Mouse (Mus musculus): ENCODE results near the gene Dusp22. TPM values are rescaled to one million over a fixed set of nuclear protein-coding genes. Genes with fewer than 3 reads are reported as not detected.

Gene Dusp22
- polyA plus RNA-seq, 1 experiment: 25.2 TPM

DNA sequence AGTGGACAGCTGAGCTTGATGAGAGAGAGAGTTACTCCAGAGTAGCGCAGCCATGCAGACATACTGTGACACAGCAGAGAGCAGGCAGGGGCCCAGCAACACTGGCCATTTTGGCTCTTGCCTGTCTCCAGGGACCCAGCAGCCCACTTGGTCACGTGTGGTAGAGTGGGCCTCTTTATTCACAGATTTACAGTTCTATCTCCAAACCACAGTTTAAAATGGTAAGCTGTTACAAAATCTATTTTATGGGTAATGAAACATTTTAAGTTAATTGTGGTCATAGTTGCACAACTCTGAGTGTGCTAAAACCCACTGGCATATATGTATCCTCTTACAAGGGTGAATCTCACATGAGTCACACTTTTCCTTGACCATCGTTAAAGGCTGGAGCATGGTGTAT lies 9.5 kb downstream of the Dusp22 start:
- H3K4me1 ChIP-seq (ENCODE audit: control insufficient read depth, insufficient read depth, low read length): peaks cover 11% of the 10 kb centered on the region; the same call in 1 of the 2 replicates
- no peak overlapping the region for H3K27ac ChIP-seq (ENCODE audit: insufficient read depth, low read depth, low read length)
- 93% methylated on average over 3 of the region's 3 CpGs for WGBS
- no peaks in the 10 kb centered on the region for H3K27me3 ChIP-seq (replicated peaks; ENCODE audit: control insufficient read depth, insufficient read depth, low read length)
- H3K4me3 ChIP-seq (ENCODE audit: insufficient read depth, low read depth, low read length): no peak overlapping the region
- TF ChIP-seq POLR2A (IDR thresholded peaks at IDR 0.05; ENCODE audit: low read depth, low read length) (no peak), CTCF (conservative IDR thresholded peaks at IDR 0.05; ENCODE audit: insufficient read depth, insufficient read length, low read depth, low read length) (no peak)
- DNase-seq: no peak
- H3K36me3 ChIP-seq (ENCODE audit: control insufficient read depth, insufficient read depth, low read length): no peaks in the 10 kb centered on the region

DNA sequence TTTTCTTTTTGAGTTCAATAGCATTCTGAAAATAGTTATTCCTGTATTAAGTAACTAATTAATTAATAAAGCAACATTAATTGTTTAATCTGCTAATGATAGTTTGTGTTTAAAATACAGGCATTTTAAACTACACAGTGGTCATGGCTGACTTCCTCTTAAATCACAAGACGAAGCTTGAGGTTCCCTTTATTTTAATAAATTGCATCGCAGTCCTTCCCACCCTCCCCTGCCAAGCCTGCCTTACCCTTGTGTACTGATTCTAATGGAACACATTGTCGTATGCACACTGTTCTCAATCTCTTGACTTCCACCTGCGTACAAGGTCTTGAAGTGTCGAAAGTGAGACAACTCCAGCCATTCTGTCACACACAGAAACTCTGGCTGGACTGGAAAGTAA lies 14.1 kb downstream of the Dusp22 start:
- TF ChIP-seq CTCF (conservative IDR thresholded peaks at IDR 0.05; ENCODE audit: insufficient read depth, insufficient read length, low read depth, low read length): no peak
- no peak for TF ChIP-seq POLR2A (IDR thresholded peaks at IDR 0.05; ENCODE audit: low read depth, low read length)
- Histone ChIP-seq H3K27me3 (replicated peaks; ENCODE audit: control insufficient read depth, insufficient read depth, low read length) (no peaks in the 10 kb centered on the region), H3K36me3 (ENCODE audit: control insufficient read depth, insufficient read depth, low read length) (no peaks in the 10 kb centered on the region; the same call in 1 of the 2 replicates), H3K4me3 (ENCODE audit: insufficient read depth, low read depth, low read length) (no peak overlapping the region), H3K4me1 (ENCODE audit: control insufficient read depth, insufficient read depth, low read length) (no peaks in the 10 kb centered on the region), H3K27ac (ENCODE audit: insufficient read depth, low read depth, low read length) (no peak overlapping the region)
- WGBS: 86% methylated on average over 5 of the region's 5 CpGs
- DNase-seq: no peak

DNA sequence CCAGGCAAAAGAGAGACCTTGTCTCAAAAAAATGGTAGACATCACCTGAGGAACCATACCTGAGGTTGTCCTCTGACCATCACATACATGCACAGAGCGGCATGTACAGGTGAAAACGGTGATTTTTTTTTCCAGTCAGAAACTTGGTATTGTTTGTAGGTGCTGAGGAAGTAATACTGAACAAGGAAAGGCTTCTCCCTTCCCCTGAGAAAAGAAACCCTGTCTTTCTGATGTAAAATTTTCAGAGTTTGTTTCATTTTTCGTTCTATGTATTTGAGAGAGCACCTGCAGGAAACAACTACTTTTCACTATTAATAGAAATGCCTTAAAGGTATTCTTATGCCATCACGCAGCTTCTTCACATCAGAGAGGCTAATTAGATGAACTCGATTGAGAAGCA lies 19.0 kb downstream of the Dusp22 start:
- TF ChIP-seq POLR2A (IDR thresholded peaks at IDR 0.05; ENCODE audit: low read depth, low read length) (no peak), CTCF (conservative IDR thresholded peaks at IDR 0.05; ENCODE audit: insufficient read depth, insufficient read length, low read depth, low read length) (no peak)
- no peak for DNase-seq
- 90% methylated on average over 5 of the region's 5 CpGs for WGBS
- H3K4me3 ChIP-seq (ENCODE audit: insufficient read depth, low read depth, low read length): no peak overlapping the region
- H3K4me1 ChIP-seq (ENCODE audit: control insufficient read depth, insufficient read depth, low read length): no peaks in the 10 kb centered on the region
- H3K27me3 ChIP-seq (replicated peaks; ENCODE audit: control insufficient read depth, insufficient read depth, low read length): no peaks in the 10 kb centered on the region
- H3K27ac ChIP-seq (ENCODE audit: insufficient read depth, low read depth, low read length): no peak overlapping the region
- no peaks in the 10 kb centered on the region; the same call in 1 of the 2 replicates for H3K36me3 ChIP-seq (ENCODE audit: control insufficient read depth, insufficient read depth, low read length)

DNA sequence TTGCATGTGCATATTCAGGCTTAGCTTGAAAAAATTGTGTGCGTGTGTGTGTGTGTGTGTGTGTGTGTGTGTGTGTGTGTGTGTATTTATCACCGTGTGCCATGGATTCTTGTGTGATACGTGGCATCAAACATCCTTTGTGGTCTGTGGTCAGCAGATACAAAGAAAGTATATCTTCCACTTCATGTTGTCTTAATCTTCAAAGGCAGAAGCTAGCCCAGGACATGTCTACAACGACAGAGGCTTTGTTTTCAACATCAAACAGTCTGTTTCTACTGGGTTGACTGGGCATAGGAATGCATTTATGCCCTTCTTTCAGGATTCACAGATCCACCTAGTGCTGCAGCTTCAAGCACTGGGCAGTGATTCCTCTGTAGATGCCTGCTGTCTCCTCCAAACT lies 22.1 kb downstream of the Dusp22 start:
- DNase-seq: no peak
- no peaks in the 10 kb centered on the region for H3K27me3 ChIP-seq (replicated peaks; ENCODE audit: control insufficient read depth, insufficient read depth, low read length)
- H3K36me3 ChIP-seq (ENCODE audit: control insufficient read depth, insufficient read depth, low read length): no peaks in the 10 kb centered on the region
- 70% methylated on average over 4 of the region's 4 CpGs for WGBS
- no peaks in the 10 kb centered on the region for H3K4me1 ChIP-seq (ENCODE audit: control insufficient read depth, insufficient read depth, low read length)
- no peak overlapping the region for H3K4me3 ChIP-seq (ENCODE audit: insufficient read depth, low read depth, low read length)
- no peak overlapping the region for H3K27ac ChIP-seq (ENCODE audit: insufficient read depth, low read depth, low read length)
- TF ChIP-seq CTCF (conservative IDR thresholded peaks at IDR 0.05; ENCODE audit: insufficient read depth, insufficient read length, low read depth, low read length): no peak
- TF ChIP-seq POLR2A (IDR thresholded peaks at IDR 0.05; ENCODE audit: low read depth, low read length): no peak

DNA sequence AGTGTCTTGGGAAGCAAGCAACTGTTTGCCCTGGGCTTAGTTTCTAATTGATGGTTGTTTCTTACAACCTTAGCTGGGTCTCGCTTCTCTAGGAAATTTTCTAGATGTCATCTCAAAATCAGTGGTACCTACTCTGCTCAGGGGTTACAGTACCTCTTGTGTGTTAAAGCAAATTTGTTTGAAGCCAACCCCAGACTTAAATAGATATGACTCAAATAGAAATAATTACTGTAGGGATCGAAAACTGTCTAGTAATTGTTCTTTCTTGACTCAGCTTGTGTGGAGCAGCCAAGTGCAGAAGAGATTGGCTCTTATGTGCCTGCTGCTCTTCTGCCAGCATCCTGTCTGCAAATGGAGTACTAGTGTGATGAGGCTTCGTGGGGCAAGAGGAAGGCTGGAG lies 22.5 kb downstream of the Dusp22 start:
- no peaks in the 10 kb centered on the region for H3K4me1 ChIP-seq (ENCODE audit: control insufficient read depth, insufficient read depth, low read length)
- 92% methylated on average over 3 of the region's 3 CpGs for WGBS
- TF ChIP-seq POLR2A (IDR thresholded peaks at IDR 0.05; ENCODE audit: low read depth, low read length): no peak
- no peak for TF ChIP-seq CTCF (conservative IDR thresholded peaks at IDR 0.05; ENCODE audit: insufficient read depth, insufficient read length, low read depth, low read length)
- H3K4me3 ChIP-seq (ENCODE audit: insufficient read depth, low read depth, low read length): no peak overlapping the region
- DNase-seq: no peak
- no peaks in the 10 kb centered on the region for H3K27me3 ChIP-seq (replicated peaks; ENCODE audit: control insufficient read depth, insufficient read depth, low read length)
- no peaks in the 10 kb centered on the region for H3K36me3 ChIP-seq (ENCODE audit: control insufficient read depth, insufficient read depth, low read length)
- no peak overlapping the region for H3K27ac ChIP-seq (ENCODE audit: insufficient read depth, low read depth, low read length)

DNA sequence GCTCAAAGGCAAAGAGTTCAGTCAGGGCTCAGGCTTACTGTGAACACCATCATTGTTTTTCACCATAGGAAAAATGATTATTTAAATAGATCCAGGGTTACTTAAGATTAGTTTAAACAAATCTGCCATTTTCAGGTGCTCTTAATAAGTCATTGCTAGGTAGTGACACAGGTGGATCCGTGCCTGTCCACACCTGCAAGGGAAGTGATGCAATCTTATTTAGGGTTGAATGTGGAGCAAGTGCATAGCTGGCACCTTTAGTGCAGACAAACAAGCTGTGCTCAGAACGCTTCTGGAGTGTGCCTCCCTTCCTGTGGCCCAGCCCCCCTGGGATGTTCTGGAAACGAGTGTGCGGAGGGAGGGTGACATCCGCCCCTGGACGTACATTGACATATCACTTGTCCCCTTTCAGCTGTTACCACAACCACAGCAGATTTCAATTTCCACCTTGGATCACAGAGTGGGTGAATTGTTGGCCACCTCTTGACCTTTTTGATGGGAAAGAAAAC lies 24.9 kb downstream of the Dusp22 start:
- H3K27me3 ChIP-seq (replicated peaks; ENCODE audit: control insufficient read depth, insufficient read depth, low read length): no peaks in the 10 kb centered on the region
- H3K4me1 ChIP-seq (ENCODE audit: control insufficient read depth, insufficient read depth, low read length): no peaks in the 10 kb centered on the region
- no peaks in the 10 kb centered on the region for H3K36me3 ChIP-seq (ENCODE audit: control insufficient read depth, insufficient read depth, low read length)
- TF ChIP-seq POLR2A (IDR thresholded peaks at IDR 0.05; ENCODE audit: low read depth, low read length) (no peak), CTCF (conservative IDR thresholded peaks at IDR 0.05; ENCODE audit: insufficient read depth, insufficient read length, low read depth, low read length) (no peak)
- H3K27ac ChIP-seq (ENCODE audit: insufficient read depth, low read depth, low read length): no peak overlapping the region
- 48% methylated on average over 6 of the region's 6 CpGs for WGBS
- DNase-seq: no peak
- no peak overlapping the region for H3K4me3 ChIP-seq (ENCODE audit: insufficient read depth, low read depth, low read length)

DNA sequence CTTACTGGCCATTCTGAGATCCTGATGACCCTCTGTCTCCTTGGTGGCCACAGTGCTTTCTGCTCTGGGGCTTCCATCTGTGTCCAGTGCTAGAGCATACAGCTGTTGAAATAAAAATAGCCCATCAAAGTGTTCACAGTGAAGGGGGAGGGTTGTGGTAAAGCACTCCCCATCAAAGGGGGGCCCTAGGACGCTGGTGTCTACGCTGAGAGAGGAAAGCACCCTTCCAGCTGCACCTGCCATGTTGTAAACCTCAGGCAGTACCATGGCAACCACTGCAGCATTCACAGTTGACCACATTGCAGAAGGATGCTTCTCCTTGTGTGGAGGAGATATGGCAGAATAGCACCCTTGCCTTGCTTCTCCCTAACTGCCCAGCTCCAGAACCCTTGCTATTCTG lies 26.2 kb downstream of the Dusp22 start:
- no peaks in the 10 kb centered on the region for H3K4me1 ChIP-seq (ENCODE audit: control insufficient read depth, insufficient read depth, low read length)
- TF ChIP-seq POLR2A (IDR thresholded peaks at IDR 0.05; ENCODE audit: low read depth, low read length) (no peak), CTCF (conservative IDR thresholded peaks at IDR 0.05; ENCODE audit: insufficient read depth, insufficient read length, low read depth, low read length) (no peak)
- no peaks in the 10 kb centered on the region for H3K27me3 ChIP-seq (replicated peaks; ENCODE audit: control insufficient read depth, insufficient read depth, low read length)
- H3K4me3 ChIP-seq (ENCODE audit: insufficient read depth, low read depth, low read length): no peak overlapping the region
- H3K27ac ChIP-seq (ENCODE audit: insufficient read depth, low read depth, low read length): no peak overlapping the region
- DNase-seq: no peak
- H3K36me3 ChIP-seq (ENCODE audit: control insufficient read depth, insufficient read depth, low read length): no peaks in the 10 kb centered on the region
- 79% methylated on average over 2 of the region's 2 CpGs for WGBS

Data from kidney, adult 2 months (tissue).